Mouse (Mus musculus) embryonic fibroblast, embryonic 13.5 days (primary cell): ENCODE data around the gene Ddx39.

Experiments
- CTCF ChIP-seq: IDR thresholded peaks from 2 replicates; pipeline ENCODE4 v1.5.1; 2011; ENCODE audit warnings: mild to moderate bottlenecking, control low read depth, low read length, moderate library complexity, borderline replicate concordance; ENCODE audit not compliant: insufficient read depth
- POLR2A ChIP-seq: IDR thresholded peaks from 2 replicates; pipeline ENCODE4 v1.6.1; 2011; ENCODE audit warnings: low read depth, mild to moderate bottlenecking, control low read depth, low read length, moderate library complexity

- TF ChIP-seq CTCF: no peak
- no peak for TF ChIP-seq POLR2A
Observed at GRCm38 (mm10) chr8:83689264-83689663, 25.7 kb upstream of the Ddx39 start.
